Mouse (Mus musculus) erythroblast, embryonic 14.5 days (primary cell): ENCODE measurements around the gene Ddx20.

ENCODE experiments used
- GATA1 ChIP-seq: IDR thresholded peaks from 2 replicates; pipeline ENCODE4 v1.6.1; 2012; ENCODE audit warnings: low read length, inconsistent platforms, mixed read lengths
- TAL1 ChIP-seq: IDR thresholded peaks from 3 replicates; pipeline ENCODE4 v1.6.1; 2012; ENCODE audit warnings: low read length, inconsistent platforms, mixed read lengths

GRCm38 (mm10) chr3:105706366-105707020 lies 19.1 kb upstream of the Ddx20 start:
- no peak for TF ChIP-seq GATA1
- no peak for TF ChIP-seq TAL1
